Mouse (Mus musculus): Measurements from ENCODE around the gene Aldh1a2. TPM values are rescaled to one million over a fixed set of nuclear protein-coding genes. Genes with fewer than 3 reads are reported as not detected.

Aldh1a2 gene
- total RNA-seq (2021) = 1 to 10 TPM; 6.1 to 7.9 TPM
- long read RNA-seq, partial matches to known transcripts = 0 of 2 reads
- long read RNA-seq, other reads (novel, unspliced or antisense) = 0 of 2 reads

DNA sequence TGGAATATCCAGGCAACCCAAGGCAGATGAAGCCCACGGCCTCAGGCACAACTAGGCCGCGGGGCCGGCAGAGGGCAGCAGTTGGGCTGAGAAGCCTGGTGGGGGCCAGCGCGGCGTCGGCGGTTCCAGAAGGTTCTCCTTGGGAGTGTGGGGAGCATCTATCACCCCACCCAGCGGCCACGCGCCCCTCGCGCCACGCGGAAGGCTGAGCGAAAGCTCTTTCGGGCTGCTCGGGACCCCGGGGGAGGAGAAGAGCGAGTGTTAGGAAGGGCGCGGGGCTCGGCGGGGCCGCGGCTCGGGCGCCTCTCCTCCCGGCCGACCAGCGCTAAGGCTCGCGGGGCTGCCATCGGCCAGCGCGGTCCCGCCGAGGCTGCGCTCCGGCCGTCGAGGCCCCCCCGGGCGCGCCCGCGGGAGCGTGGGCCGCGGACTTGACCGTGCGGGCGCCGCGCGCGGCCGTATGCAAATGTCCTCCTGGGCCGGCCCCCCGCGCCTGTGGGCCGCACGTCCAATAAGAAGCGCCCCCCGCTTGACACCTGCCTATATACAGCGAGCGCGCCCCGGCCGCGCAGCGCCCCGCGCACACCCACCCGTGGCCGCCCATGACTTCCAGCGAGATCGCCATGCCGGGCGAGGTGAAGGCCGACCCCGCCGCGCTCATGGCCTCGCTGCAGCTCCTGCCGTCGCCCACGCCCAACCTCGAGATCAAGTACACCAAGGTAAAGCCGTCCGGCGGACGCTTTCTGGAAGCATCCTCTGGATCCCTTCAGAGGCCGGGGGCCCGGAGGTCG is at the start of gene Aldh1a2:
Aldh1a2 (plus strand) TSS at position 542 of the 788 bp plus-strand sequence.
- DNase-seq (ENCODE audit: low spot score in 2 of 2) = peak; percentile 38 to 61

DNA sequence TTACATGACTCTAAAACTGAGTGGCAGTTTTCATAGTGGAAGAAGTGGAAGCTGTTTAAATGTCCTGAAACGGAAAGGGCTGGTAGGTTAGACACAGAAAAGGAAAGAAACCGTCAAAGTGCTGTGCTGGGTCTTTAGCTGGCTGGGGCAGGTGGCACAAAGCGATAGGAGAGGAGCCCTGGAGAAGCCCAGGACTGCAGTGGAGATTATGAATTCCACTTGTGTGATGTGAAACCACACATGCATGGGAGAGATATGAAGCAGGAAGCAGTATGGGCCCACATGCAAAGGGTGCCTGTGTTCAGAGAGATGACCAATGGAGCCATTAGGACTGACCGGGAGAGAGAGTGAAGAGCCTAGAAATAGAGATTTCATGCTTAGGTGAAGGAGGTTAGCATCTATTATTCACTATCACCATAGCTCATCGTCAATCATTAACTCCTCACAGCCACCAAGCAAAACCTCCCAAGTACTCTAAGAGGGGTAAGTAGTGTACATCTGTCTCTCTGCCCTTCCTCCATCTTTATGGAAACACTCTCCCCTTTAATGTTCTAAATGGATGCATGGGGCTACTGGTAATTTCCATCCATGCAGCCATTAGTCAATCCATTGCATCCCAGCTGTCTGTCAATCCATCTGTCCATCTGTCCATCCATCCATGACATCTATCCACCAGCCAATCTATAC is 49.4 kb upstream of the Aldh1a2 start:
- no peak for DNase-seq (ENCODE audit: low spot score in 2 of 2)

DNA sequence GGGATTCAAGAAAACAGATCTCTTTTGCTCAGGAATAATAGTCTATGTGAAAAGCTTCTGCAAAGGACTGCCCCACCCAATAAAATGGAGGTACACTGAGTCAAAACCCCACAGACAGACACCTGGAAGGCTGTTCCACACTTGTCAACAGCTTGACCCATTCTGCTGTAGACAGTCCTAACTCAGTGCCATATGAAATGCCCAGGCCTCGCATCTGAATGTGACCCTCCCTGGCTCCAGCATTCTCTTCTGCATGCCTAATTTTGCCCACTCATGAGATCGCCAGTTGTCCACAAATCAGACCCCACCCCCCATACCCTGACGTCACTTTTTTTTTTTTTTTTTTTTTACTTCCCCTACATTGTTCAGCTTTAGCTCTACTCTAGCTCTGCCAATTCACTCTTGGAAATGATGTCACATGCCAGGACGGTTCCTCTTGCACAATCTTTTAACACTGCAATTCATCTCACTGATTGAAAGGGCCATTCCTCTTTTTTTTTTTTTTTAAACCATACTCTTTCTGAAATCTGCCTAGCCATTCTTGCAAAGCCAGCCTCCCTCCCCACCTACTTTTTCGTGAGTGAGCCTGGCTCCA is 48.6 kb upstream of the Aldh1a2 start:
- DNase-seq (ENCODE audit: low spot score in 2 of 2) = no peak

DNA sequence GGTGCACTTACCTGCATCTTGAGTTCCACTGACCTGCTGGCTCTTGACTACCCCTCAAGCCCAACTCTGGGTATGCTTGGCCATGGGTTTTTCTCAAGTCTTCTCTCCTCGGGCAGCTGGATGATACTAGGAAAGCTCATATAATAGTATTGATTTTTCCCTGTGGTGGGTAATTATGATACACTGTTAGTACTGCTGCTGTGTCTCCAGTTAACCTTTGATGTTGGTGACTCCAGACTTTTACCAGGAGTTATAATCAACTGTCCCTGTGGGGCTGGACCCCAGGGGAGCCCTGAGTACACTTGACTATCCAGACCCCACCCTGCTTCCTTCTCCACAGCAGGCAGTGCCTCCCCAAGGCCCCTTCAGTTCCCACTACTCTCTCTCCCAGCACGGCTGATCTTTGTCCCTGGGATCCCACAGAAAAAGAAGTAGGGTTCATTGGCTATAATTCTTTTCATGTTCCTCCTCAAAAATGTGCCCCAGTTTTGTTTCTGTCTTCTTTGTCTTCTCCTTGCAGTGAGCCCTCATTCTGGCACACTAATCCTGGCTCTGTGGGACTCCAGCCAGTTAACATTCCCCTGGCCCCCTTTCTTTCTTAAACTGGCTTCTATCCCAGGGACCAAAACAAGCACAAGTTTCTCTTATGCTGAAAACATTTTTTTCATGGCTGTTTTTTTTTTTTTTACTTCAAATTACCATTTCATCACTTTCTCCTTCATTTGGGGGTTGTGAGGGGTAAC is 47.9 kb upstream of the Aldh1a2 start:
- DNase-seq (ENCODE audit: low spot score in 2 of 2) = peak; percentile 30 to 47

DNA sequence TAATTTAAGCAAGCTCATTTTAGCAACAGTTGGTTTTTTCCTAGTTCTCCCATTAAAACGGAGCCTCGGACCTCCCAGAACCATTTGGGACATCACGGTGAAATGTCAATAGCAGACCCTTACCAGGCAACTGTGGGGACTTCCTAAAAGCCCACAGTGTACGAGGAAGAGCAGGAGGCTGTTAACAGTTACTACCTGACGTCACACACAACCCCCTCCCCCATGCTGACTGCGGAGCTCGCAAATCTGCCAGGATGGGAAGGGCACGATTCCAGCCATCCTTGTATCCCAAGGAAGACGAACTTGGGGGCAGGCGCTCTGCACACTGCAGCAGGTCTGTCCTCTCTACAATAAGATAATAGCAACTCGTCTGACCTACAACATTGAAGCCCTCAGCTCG is 47.1 kb upstream of the Aldh1a2 start, which contains the start of gene Aqp9:
Aqp9 (minus strand) TSS at position 172 of the 400 bp plus-strand sequence.
- DNase-seq (ENCODE audit: low spot score in 2 of 2) = peak; percentile 30 to 31

DNA sequence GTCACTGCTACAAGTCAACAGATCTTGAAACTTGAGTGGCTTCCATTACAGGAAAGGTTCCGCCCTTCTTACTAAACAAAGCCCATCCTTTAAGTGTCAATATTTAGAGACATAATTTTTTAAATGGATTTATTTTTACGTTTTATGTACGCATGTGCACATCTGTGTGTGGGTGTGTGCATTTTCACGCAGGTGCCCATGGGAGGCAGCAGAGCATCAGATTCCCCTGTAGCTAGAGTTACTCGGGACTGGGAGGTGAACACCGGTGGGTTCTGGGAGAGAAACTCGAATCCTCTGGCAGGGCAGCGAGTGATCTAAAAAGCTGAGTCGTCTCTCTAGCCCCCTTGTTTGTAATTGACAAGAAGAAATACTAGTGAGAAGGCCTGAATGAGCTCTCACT is 42.1 kb upstream of the Aldh1a2 start:
- no peak for DNase-seq (ENCODE audit: low spot score in 2 of 2)

DNA sequence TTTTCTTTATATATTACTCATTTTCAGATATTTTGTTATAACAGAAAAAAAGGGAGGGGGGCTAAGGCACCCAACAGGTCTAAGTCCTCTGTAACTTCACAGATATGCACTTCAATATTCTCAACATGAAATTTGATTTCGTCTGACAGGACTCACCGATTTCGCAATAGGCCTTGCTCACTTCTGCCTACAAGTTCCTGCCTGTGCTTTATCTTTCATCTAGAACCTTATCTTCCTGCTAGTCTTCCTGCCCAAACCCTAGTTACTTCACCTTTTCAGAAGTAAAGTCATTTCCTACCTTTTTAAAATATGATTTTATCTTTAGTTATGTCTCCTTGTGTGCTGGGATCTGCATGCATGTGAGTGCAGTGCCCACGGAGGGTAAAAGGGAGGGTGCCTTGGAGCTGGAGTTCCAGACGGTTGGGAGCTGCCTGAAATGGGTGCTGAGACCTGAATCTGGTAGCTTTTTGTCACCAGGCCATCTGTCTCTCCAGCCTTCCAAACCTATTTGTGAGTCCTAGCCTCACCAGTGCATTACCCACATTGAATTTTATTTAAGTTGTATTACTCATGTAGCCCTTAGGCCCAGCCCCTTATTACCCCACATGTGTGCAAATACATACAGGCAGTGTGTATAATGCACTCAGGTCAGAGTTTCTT is 41.1 kb upstream of the Aldh1a2 start:
- DNase-seq (ENCODE audit: low spot score in 2 of 2) = no peak

DNA sequence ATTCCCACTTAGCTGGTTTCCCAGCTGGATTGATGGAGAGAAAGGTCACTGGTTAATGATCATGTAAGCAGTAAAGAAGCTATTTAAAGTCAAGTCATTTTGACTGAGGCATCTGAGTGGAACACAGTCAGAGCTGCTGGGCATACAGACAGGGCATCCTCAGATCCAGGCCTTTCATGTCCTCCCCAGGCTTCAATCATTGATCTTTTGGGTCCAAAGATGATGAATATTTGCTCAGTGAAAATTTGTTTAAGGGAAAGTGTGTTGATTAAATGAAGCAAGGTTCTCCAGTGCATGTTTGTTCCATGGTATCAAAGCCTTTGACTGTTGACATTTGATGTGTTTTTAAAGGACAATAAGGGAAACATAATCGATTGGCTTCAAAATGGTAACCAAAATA is 39.9 kb upstream of the Aldh1a2 start:
- DNase-seq (ENCODE audit: low spot score in 2 of 2) = no peak

DNA sequence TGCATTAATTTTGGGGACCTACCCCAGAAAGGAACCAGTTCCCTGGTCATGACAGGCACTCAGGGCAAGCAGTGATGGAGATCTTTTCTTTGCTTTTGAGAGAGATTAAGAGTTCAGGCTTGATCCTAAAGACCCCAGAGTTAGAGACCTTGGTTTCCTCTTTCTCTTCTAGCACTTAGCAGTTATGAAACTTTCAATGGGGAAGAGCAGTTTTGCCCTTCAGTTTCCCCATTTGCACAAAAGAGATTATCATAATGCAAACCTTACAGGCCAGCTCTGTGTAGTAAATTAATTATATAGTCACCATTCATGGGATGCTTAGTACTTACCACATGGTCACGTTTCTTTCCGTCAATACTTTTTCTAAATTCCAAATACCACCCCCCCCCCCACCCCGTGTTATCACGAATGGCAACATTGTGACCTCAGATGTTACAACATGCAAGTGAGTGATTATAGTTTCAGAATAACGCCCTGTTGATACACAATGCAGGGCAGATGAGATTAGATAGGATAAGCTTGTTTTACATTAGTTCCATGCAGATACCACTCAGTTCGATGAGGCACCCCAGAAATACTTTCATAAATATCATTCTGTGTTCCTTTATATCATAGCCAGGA is 36.2 kb upstream of the Aldh1a2 start:
- no peak for DNase-seq (ENCODE audit: low spot score in 2 of 2)

DNA sequence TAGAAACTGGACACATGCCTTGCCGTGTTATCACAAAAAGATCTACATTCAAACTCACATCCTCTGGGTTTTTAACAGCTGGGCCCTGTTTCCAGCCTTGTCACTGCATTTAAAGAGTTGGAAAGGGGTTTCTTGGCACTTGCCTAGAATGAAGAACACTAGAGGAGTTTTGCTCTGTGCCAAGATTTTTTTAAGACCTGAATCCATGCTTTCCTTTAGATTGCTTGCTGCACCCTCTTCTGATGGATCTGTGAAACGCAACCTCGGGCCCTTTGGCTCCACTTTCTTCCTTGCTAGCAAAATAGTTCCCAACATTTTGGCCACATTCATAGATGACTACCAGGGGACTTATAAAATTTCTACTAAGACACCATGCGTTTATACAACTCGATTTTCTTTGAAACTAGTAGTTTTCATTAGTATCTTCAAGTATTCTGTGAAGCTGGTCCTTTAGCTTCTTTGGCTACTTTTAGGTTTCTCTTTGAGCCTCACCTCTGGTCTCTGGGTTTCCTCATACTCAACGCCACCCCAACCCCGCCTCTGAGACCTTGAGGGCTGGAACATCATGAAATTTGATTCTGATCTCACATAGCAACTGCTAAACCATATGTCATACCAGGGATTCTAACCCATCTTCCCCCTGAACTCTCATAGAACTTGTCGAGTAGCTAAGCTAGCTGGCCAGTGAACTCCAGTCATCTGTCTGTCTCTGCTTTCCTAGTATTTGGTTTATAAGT is 35.5 kb upstream of the Aldh1a2 start:
- no peak for DNase-seq (ENCODE audit: low spot score in 2 of 2)

DNA sequence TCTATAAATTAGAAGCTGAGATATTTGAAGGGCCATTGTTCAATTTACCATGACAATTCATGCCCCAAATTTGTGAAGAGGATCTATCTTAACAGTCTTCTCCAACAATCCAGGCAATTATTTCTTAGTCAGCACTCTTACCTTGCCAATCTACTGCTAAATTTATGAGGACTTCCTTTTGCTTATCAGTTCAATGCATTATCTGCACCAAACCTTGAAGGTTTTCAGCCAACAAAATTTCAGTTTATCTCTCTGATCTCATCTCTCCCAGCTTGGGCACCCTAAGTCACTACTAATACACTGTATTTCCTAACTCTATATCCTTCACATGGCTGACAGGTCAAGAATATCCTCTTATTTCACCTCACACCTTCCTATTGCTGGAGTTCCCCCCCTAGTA is 30.3 kb upstream of the Aldh1a2 start:
- DNase-seq (ENCODE audit: low spot score in 2 of 2) = no peak

DNA sequence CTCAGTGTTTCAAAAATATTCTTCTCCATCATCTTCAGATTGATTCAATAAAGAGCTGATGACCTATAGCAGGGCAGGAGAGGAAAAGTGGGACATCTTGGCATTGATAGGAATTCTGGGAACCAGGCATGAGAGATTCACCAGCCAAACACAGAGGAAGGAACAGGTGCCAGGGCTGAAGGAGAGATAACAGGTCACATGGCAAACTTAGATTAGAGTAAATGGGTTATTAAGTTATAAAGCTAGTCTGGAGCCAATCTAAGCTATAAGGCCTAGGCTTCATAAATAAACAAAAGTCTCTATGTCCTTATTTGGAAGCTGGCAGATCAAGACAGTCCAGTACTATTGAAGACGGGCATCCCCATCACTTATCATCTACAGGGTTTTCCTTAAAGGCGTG is 29.8 kb upstream of the Aldh1a2 start:
- no peak for DNase-seq (ENCODE audit: low spot score in 2 of 2)

DNA sequence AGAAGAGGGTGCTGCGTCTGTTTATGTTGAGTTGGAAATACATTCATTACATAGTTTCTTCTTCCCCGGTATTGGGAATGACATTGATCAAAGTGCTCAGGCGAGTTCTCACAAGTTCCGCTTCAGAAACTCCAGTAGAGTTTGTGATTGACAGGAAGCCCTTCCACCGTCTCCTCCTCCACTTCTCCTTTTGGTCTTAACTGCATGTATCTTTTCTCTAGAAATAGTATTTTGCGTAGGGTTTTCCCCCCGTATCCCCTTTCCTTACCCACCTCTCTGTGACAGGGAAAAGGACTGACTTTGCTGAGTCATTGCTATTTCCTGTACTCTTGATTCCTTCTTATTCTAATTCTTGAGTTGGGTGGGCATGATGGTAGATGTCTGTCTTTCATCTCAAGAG is 28.2 kb upstream of the Aldh1a2 start:
- DNase-seq (ENCODE audit: low spot score in 2 of 2) = no peak

DNA sequence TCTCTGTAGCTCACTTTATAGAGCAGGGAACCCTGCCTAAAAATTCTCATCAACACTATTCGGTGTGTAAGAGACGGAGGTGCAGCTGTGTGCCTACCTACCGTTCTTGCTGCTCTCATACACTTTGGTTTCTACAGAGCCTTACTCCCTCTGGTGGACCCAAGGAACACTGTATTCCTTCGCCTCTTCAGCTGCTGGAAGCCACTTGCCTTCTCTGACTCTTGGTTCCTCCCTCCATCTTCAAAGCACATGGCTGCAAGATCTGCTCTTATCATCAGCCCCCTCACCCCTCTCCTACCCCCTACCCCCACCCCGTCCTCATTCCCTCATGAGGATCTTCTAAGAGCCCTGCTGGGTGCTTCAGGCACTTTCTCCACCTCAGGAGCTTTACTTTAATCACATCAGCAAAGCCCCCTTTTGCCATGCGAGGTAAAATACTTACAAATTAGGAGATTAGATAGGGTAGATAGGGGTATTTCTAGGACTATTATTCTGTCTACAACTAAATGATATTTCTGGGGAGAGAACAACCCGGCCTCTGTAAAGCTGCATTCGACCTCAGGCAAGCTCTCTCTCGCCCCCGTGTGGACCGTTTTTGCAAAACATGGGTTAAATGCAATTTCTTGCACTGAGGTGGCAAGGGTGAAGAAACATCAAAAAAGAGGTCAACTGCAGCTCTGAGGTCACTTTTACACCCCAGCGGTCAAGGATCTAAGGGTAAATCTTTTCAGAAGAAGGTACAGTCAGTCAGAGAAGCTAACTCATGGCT is 26.8 kb upstream of the Aldh1a2 start:
- DNase-seq (ENCODE audit: low spot score in 2 of 2) = peak; percentile 78 to 79

DNA sequence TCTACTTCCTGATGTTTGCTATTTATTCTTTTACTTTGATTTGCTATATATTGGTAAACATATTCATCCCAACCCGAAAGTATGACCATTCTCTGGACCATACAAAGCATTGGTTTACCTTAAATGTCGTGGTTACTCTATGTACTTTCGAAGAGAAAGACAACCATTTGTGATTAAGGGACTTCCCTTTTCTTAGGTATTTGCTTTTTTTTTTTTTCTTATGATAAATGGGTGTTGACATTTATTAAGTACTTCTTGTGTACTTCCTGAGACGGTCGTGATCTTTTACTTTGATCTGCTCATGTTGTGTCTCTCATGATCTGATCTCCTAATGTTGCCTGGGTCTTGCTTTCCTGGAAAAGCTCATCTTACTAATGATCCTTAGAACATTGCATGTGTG is 16.8 kb upstream of the Aldh1a2 start:
- no peak for DNase-seq (ENCODE audit: low spot score in 2 of 2)

DNA sequence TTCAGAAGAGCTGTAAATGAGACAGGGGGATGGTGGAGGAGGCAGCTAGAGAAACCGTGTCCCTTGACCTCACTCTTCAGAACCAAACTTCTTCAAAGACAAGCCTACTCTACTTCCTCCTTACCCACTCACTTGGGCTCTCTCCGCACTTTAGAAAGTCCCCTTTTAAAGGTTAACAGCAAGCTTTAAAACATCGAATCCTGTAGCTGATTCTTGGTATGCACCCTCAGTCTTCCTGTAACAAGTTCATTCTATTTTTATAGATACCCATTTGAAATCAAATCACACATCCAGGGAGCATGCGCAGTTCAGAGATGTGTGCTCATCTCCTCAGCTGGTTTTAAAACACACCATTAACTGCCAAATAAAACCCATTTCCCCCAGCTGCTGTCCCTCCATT is 13.3 kb upstream of the Aldh1a2 start:
- no peak for DNase-seq (ENCODE audit: low spot score in 2 of 2)

DNA sequence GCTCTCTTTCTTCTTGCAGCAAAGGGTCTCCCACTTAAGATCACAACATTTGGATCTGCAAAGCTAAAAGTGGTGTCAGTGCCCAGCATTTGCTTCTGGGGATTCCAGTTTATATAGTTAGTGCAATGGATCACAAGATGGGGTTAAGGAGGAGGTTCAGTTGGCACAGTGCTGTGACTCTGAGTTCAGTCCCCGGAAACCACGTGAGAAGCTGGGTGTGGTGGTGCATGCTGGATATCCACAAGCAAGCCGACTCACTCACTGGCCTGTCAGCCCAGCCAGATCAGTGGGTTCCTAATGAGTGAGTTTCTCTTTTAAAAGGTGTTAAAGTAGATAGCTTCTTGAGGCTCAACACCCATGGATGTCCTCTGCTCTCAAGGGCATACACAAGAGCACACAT is 6.3 kb upstream of the Aldh1a2 start:
- no peak for DNase-seq (ENCODE audit: low spot score in 2 of 2)

DNA sequence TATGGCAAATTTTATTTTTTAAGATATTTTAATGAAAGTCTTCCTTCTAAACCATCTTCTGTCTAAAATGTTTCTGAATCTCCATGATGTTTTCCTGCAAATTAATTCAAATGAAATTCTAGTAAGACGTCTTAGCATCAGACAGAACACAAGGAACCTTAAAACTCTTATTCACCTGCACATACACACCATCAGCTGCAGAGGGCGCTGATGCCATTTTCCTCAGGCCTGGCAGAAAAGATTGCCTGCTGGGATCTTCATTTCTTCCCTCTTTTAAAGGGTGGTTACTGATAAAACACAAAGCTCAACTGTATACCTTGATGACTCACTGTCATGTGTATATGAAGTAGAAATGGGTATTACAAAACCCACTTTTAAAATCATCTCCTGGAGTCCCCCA is 4.7 kb upstream of the Aldh1a2 start:
- peak; percentile 53 to 64 for DNase-seq (ENCODE audit: low spot score in 2 of 2)

DNA sequence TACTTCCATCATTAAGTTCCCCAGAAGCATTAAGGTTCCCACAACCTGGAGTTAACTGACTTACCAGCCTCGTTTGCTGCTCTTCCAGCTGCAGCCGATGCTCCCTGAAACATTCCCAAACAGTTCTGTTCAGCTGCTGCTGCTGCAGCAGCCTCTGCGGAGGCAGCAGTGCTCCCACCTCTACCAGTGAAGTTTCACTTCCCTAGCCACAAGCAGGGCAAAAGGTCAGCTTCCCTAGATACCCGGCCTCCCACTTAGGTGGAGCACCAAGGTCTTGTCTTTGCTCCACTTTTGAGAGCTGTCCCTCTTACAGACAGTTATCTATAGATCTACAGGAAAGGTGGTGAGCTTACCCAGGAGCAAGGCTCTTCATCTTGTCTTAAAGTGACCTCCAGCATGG is 2.0 kb upstream of the Aldh1a2 start:
- DNase-seq (ENCODE audit: low spot score in 2 of 2) = no peak

Data from layer of hippocampus, postnatal 10 days (tissue).